Mouse (Mus musculus) lung, embryonic 15.5 days (tissue): ENCODE results near the gene Padi3. TPM values are rescaled to one million over a fixed set of nuclear protein-coding genes. Genes with fewer than 3 reads are reported as not detected.

ENCODE experiments used
- ATAC-seq: fragments of 200-750 bp; cut with Nextera tagmentation; 2 replicates; pipeline ENCODE4 v1.8.0; 2017; ENCODE audit warnings: moderate number of reproducible peaks, borderline replicate concordance; ENCODE audit not compliant: low FRiP score, low TSS enrichment; ENCODE audit errors: extremely low read depth
- H3K27ac ChIP-seq: fragments of 300-500 bp; sonication (generic); 2 replicates; pipeline ENCODE4 v1.5.1; 2015; ENCODE audit warnings: moderate library complexity, mild to moderate bottlenecking, inconsistent platforms
- H3K27me3 ChIP-seq: fragments of 300-500 bp; sonication (generic); 2 replicates; pipeline ENCODE4 v1.6.1; 2015; ENCODE audit warnings: inconsistent platforms
- H3K36me3 ChIP-seq: fragments of 300-500 bp; sonication (generic); 2 replicates; pipeline ENCODE4 v1.6.1; 2015; ENCODE audit warnings: inconsistent platforms
- H3K4me1 ChIP-seq: fragments of 300-500 bp; sonication (generic); 2 replicates; pipeline ENCODE4 v1.6.1; 2015; ENCODE audit warnings: inconsistent platforms
- H3K4me2 ChIP-seq: fragments of 300-500 bp; sonication (generic); 2 replicates; pipeline ENCODE4 v1.6.1; 2015; ENCODE audit warnings: inconsistent platforms, mild to moderate bottlenecking, moderate library complexity
- H3K4me3 ChIP-seq: fragments of 300-500 bp; sonication (generic); 2 replicates; pipeline ENCODE4 v1.5.1; 2015; ENCODE audit warnings: mild to moderate bottlenecking, inconsistent platforms
- H3K9ac ChIP-seq: fragments of 300-500 bp; sonication (generic); 2 replicates; pipeline ENCODE4 v1.6.1; 2015; ENCODE audit warnings: inconsistent platforms
- H3K9me3 ChIP-seq: fragments of 300-500 bp; sonication (generic); 2 replicates; pipeline ENCODE4 v1.6.1; 2016; ENCODE audit warnings: inconsistent platforms
- WGBS: fragments of 180-500 bp; shearing (Covaris S2); methylation state at CpG from one replicate; pipeline ENCODE4 v1.1.7; 2015; 5-methylcytosine and 5-hydroxymethylcytosine counted together
- polyA plus RNA-seq: library from polyadenylated mRNA; unstranded; fragments of >200 nt; fragmentation: Nextera tagmentation; extraction: Ambion mirVana; gene quantifications from 2 replicates; pipeline ENCODE4 v1.2.1, GENCODE M21; 2015

The Padi3 gene
- polyA plus RNA-seq, 1 experiment from 2014 or later: 0.31 TPM

DNA sequence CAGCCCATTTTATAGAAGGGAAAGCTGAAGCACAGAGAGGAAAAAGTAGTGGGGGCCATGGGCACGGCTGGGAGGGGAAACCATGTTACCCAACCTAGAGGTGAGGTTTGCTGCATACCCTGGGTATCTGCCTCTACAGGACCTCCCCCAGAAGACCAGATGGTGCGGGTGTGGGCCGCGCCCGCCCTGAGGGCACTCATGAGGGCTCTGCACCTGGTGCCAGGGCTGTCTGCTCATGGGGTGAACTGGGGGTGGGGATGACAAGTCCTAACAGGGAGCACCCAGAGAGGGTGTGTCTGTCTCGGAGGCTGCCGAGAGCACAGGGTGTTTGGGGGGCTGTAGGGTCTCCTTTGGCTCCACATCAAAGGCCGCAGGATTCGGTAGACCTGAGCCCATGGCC is 35.6 kb downstream of the Padi3 start:
- H3K4me2 ChIP-seq: no peak overlapping the region
- no peak overlapping the region for H3K9ac ChIP-seq
- 80% methylated on average over 9 of the region's 9 CpGs for WGBS
- H3K27me3 ChIP-seq: no peaks in the 10 kb centered on the region
- peaks cover 16% of the 10 kb centered on the region; the same call in 1 of the 2 replicates for H3K4me1 ChIP-seq
- no peak overlapping the region for H3K27ac ChIP-seq
- no peaks in the 10 kb centered on the region for H3K9me3 ChIP-seq
- no peaks in the 10 kb centered on the region for H3K36me3 ChIP-seq
- no peak overlapping the region for H3K4me3 ChIP-seq
- ATAC-seq: no peak

DNA sequence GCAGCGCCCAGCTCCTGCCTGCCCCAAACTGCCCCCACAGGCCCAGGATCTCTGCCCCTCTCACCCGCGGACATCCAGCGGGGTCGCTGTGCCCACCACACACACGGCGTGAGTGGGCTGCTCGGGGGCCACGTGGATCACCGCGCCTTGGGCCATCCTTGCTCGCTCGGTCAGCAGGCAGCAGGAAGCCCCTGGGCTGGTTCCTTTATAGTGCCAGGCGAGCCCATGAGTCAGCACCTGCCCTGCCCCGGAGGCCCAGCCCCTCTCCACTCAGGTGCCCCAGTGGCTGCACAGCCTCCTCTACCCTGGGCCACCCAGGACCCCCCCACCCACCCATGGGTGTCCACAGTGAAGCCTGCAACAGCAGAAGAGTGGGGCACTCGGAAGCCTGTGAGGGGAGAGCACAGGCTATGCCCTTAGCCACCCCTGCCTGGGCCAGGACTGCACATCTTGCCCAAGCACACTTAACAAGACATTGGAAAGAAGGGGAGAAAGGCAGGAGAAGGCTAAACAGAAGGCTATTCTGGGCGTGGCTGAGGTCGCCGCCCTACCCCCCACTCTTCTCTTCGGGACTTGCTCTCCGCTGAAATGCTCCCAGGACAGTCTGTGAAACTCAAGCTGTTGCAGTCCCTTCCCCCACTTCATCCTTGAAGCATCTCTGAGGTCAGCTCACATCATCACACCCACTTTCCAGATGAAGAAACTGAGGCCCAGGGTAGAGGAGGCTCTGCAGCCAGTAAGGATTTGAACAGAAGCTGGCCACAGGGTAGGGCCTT is 36.2 kb downstream of the Padi3 start, which contains the start of gene Padi4:
TSS of gene Padi4 (minus strand) at position 212 of the 776 bp plus-strand sequence.
- no peak for ATAC-seq
- no peaks in the 10 kb centered on the region for H3K9me3 ChIP-seq
- peaks cover 13% of the 10 kb centered on the region; the same call in 1 of the 2 replicates for H3K4me1 ChIP-seq
- H3K9ac ChIP-seq: no peak within 1 kb of the TSS
- H3K27me3 ChIP-seq: no peaks in the 10 kb centered on the region
- H3K36me3 ChIP-seq: no peaks in the 10 kb centered on the region
- H3K4me3 ChIP-seq: no peak within 1 kb of the TSS
- H3K4me2 ChIP-seq: no peak within 1 kb of the TSS
- no peak within 1 kb of the TSS for H3K27ac ChIP-seq
- WGBS: 79% methylated on average over 21 of the region's 21 CpGs

DNA sequence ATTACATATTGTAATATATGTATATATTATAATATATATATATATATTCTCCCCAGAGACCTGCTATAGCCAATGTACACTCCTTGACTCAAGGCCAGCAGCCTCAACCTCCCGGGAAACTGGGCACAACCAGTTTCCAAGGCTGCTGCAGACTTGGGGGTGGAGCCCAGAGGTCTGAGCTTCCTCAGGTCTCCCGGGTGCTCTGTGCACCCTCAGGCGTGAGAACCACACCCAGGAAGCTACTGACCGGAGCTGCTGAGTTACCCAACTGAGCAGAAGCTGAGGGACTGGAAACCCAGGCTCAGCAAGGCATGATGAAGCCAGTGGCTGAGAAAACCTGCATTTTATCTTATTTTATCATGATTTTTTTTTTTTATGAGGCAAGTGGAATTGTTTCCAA is 39.4 kb downstream of the Padi3 start:
- Histone ChIP-seq H3K27ac (no peak overlapping the region), H3K4me3 (no peak overlapping the region), H3K36me3 (no peaks in the 10 kb centered on the region), H3K9ac (no peak overlapping the region), H3K27me3 (no peaks in the 10 kb centered on the region), H3K4me2 (no peak overlapping the region), H3K9me3 (no peaks in the 10 kb centered on the region), H3K4me1 (peaks cover 13% of the 10 kb centered on the region; the same call in 1 of the 2 replicates)
- ATAC-seq: no peak
- 21% methylated on average over 4 of the region's 4 CpGs for WGBS

DNA sequence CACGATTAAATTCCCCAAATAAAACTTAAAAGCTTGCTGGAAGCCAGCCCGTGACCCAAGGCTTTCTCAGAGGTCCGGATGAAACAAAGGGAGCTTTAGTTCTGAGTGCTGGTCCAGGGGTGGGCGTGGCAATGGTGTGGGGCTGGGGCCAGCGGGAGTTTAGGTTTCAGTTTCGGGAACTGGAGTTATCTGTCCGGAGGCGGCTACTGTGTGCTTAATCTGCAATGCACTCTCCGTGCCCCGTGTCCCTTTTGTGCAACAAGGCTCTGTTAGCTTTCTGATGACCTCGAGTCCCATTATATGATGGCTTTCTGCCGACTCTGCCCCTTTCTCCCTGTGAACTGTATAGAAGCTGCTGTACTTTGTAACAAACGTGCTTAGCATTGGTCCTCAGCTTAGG is 40.0 kb downstream of the Padi3 start:
- no peak for ATAC-seq
- WGBS: 8% methylated on average over 13 of the region's 13 CpGs
- no peaks in the 10 kb centered on the region for H3K9me3 ChIP-seq
- H3K4me3 ChIP-seq: peak overlapping the region; percentile 41
- no peaks in the 10 kb centered on the region for H3K36me3 ChIP-seq
- H3K9ac ChIP-seq: peak overlapping the region; percentile 31; the same call in 1 of the 2 replicates
- H3K4me1 ChIP-seq: peaks cover 13% of the 10 kb centered on the region; the same call in 1 of the 2 replicates
- no peaks in the 10 kb centered on the region for H3K27me3 ChIP-seq
- H3K4me2 ChIP-seq: peak overlapping the region; percentile 58
- peak overlapping the region; percentile 67 for H3K27ac ChIP-seq

DNA sequence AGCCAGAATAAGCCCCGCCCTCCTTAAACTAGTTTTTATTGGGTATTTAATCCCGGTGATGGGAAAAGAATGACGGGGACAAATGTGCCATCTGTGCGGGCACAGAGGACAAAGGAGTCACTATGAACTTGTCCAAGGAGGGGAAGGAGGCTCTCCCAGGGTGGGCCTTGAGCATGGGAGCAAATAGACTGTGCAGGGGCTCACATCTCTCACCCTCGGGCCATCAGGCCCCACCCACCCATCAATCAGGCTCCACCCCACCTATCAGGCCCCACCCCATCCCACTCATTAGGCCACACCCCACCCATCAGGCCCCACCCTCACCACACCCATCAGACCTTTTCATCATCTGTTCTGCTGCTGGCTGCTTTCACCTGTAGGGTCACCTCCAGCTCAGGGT is 41.5 kb downstream of the Padi3 start:
- Histone ChIP-seq H3K27me3 (no peaks in the 10 kb centered on the region), H3K4me1 (peaks cover 13% of the 10 kb centered on the region; the same call in 1 of the 2 replicates), H3K36me3 (no peaks in the 10 kb centered on the region), H3K4me2 (no peak overlapping the region), H3K4me3 (no peak overlapping the region), H3K9me3 (no peaks in the 10 kb centered on the region), H3K9ac (no peak overlapping the region), H3K27ac (no peak overlapping the region)
- 80% methylated on average over 5 of the region's 5 CpGs for WGBS
- ATAC-seq: no peak

DNA sequence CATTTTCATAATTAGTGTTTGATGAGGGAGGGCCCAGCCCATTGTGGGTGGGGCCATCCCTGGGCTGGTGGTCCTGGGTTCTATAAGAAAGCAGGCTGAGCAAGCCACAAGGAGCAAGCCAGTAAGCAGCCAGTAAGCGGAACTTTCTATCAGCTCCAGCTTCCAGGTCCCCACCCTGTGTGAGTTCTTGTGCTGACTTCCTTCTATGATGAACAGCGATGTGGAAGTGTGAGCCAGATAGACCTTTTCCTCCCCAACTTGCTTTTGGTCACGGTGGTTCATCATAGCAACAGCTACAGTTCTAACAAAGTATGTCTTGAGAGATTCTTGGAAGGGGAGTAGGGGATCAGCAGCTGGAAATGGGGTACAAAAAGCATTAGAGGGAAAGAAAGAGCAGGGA is 44.5 kb downstream of the Padi3 start:
- Histone ChIP-seq H3K27ac (no peak overlapping the region), H3K4me2 (no peak overlapping the region), H3K36me3 (no peaks in the 10 kb centered on the region), H3K9ac (no peak overlapping the region), H3K4me3 (no peak overlapping the region), H3K27me3 (no peaks in the 10 kb centered on the region), H3K9me3 (no peaks in the 10 kb centered on the region), H3K4me1 (peaks cover 11% of the 10 kb centered on the region; the same call in 1 of the 2 replicates)
- ATAC-seq: no peak
- WGBS: 76% methylated on average over 3 of the region's 3 CpGs

DNA sequence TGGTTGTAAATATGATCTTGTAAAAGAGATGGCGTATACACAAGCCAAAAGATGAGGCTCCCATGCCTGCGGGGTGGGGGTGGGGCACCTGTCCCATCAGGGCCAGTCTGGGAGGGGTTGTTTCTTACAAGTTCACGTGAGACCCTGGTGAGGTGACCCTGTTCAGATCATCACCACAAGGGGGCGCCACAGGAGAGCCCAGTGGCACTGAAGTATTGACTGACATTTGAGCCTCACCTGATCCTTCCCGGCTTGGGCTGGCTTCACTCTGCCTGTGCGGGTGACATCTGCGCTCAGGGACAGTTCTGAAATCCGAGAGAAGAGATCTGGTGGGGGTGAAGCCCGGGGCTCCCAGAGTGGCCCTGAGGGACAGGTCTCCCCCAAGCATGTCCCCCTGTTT is 47.3 kb downstream of the Padi3 start:
- H3K36me3 ChIP-seq: no peaks in the 10 kb centered on the region
- H3K4me3 ChIP-seq: no peak overlapping the region
- H3K4me2 ChIP-seq: no peak overlapping the region
- no peak overlapping the region for H3K27ac ChIP-seq
- H3K9me3 ChIP-seq: no peaks in the 10 kb centered on the region
- WGBS: 11% methylated on average over 9 of the region's 9 CpGs
- H3K9ac ChIP-seq: no peak overlapping the region
- no peaks in the 10 kb centered on the region for H3K27me3 ChIP-seq
- ATAC-seq: no peak
- 0 out of 2 replicates have a peak, but pooled peaks cover 3% of the 10 kb centered on the region for H3K4me1 ChIP-seq

DNA sequence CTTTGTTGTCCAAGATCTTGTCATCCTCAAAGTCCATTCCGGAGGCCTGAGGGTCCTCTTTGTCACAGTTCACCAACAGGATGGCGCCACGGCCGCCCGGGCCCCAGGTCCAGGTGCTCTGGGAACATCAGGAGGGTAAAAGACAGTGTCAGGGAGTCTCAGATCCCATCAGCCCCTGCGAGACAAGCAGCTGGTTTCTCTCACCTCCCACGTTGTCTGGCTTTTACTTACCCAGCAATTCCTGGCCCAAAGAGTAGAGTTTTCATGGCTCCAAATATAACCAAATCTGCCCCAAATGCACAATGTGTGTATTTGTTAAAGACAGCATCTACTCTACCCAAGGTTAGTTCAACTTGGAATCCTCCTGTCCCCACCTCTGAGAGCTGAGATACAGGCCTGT is 48.8 kb downstream of the Padi3 start:
- no peak for ATAC-seq
- no peaks in the 10 kb centered on the region for H3K27me3 ChIP-seq
- H3K4me2 ChIP-seq: no peak overlapping the region
- H3K4me3 ChIP-seq: no peak overlapping the region
- WGBS: 67% methylated on average over 7 of the region's 7 CpGs
- H3K9me3 ChIP-seq: no peaks in the 10 kb centered on the region
- H3K27ac ChIP-seq: no peak overlapping the region
- no peaks in the 10 kb centered on the region for H3K36me3 ChIP-seq
- 0 out of 2 replicates have a peak, but pooled peaks cover 3% of the 10 kb centered on the region for H3K4me1 ChIP-seq
- no peak overlapping the region for H3K9ac ChIP-seq

DNA sequence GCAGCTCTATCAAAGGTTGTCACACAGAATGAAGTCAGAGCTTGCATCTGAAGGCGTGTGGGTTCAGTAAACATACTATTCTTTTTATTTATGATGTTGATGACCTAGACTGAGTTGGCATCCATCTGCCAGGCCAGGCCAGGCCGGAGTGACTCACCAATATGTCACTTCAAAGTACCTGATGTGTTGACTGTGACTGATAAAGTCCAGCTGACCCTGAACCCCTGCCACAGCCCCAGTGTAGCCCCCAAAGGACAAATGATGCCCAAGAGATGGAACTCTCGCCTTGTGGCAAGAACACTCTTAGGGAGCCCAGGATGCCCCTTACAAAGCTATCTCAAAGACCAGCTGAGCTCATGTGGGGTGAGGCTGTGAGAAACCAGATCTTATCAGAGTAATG is 54.6 kb downstream of the Padi3 start:
- WGBS: 68% methylated on average over 3 of the region's 3 CpGs
- no peaks in the 10 kb centered on the region for H3K9me3 ChIP-seq
- no peak overlapping the region for H3K4me2 ChIP-seq
- no peak overlapping the region for H3K4me3 ChIP-seq
- no peaks in the 10 kb centered on the region for H3K36me3 ChIP-seq
- no peak overlapping the region for H3K27ac ChIP-seq
- H3K4me1 ChIP-seq: no peaks in the 10 kb centered on the region
- H3K9ac ChIP-seq: no peak overlapping the region
- no peaks in the 10 kb centered on the region for H3K27me3 ChIP-seq
- no peak for ATAC-seq

DNA sequence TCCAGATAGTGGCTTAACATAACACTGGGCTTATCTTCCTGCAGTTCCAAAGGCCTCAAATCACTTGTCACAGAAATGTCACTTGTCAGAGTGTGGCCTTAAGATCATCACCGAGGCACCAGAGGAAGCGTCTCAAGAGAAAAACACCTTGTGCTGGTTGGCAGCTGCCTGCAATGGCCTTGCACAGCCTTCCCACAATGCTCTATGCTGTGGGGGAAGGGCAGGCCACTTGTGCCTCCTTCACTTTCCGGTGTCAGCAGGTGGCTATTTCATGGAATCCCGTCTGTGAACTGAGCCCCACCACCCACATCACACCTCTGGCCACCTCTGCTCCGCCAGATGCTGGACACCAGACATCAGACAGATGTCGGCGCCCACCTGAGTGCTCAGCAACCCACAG is 57.1 kb downstream of the Padi3 start:
- no peaks in the 10 kb centered on the region for H3K9me3 ChIP-seq
- H3K27ac ChIP-seq: no peak overlapping the region
- no peak overlapping the region for H3K4me2 ChIP-seq
- ATAC-seq: no peak
- H3K27me3 ChIP-seq: no peaks in the 10 kb centered on the region; the same call in 1 of the 2 replicates
- WGBS: 31% methylated on average over 7 of the region's 7 CpGs
- H3K36me3 ChIP-seq: no peaks in the 10 kb centered on the region
- no peak overlapping the region for H3K4me3 ChIP-seq
- H3K9ac ChIP-seq: no peak overlapping the region
- H3K4me1 ChIP-seq: peaks cover 10% of the 10 kb centered on the region

DNA sequence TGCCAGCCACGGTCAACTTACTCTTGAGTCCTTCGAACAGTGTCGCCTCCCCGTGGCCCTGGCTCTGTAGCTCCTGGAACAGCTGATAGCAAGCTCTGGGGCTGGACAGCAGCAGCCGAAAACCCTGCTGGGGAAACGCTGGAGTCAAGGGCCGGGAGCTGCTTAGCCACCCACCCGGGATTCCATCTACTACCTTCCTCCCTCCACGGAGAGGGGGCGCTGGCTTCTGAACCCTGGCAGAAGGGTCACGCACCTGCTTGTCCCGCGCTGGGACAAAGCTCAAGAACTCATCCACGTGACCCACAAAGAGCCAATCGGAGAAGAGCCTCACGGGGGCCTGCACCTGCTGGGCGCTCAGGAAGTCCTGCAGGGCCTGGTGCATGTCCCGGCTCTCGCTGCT is 60.1 kb downstream of the Padi3 start:
- no peak overlapping the region for H3K27ac ChIP-seq
- H3K36me3 ChIP-seq: no peaks in the 10 kb centered on the region
- H3K4me2 ChIP-seq: peak overlapping the region; percentile 42
- peaks cover 20% of the 10 kb centered on the region for H3K4me1 ChIP-seq
- H3K9me3 ChIP-seq: no peaks in the 10 kb centered on the region
- peak overlapping the region; percentile 23 for H3K4me3 ChIP-seq
- no peak overlapping the region for H3K9ac ChIP-seq
- WGBS: 11% methylated on average over 19 of the region's 19 CpGs
- no peaks in the 10 kb centered on the region; the same call in 1 of the 2 replicates for H3K27me3 ChIP-seq
- no peak for ATAC-seq

DNA sequence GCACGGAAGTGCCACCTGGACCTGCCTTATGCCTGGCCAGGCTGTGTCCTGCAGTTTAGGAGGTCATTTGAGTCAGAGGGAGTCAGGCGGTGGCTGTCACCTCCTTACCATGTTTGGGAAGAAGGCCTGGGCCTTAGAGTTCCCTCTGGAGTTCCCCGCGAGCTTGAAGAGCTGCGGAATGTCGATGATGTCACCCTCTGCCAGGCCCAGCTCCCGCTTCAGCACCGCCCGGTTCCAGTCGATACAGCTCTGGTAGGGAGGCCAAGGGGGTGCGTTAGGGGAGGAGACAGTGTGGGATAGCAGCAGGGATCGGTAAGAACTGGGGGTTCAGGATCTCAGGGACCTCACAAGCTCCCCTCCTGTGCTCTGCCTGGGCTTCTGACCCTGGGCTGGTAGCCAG is 62.5 kb downstream of the Padi3 start:
- 15% methylated on average over 12 of the region's 12 CpGs for WGBS

More for the DNA sequence above, 62.5 kb downstream of the Padi3 start:
- no peak overlapping the region for H3K9ac ChIP-seq
- H3K27ac ChIP-seq: no peak overlapping the region
- H3K4me3 ChIP-seq: no peak overlapping the region
- no peaks in the 10 kb centered on the region for H3K9me3 ChIP-seq
- H3K27me3 ChIP-seq: no peaks in the 10 kb centered on the region; the same call in 1 of the 2 replicates
- peaks cover 20% of the 10 kb centered on the region for H3K4me1 ChIP-seq
- peak; percentile 17; the same call in 1 of the 2 replicates for ATAC-seq
- H3K4me2 ChIP-seq: no peak overlapping the region
- H3K36me3 ChIP-seq: no peaks in the 10 kb centered on the region
